ENCODE assay signal across 8 mouse cellular contexts in the genomic region with DNA sequence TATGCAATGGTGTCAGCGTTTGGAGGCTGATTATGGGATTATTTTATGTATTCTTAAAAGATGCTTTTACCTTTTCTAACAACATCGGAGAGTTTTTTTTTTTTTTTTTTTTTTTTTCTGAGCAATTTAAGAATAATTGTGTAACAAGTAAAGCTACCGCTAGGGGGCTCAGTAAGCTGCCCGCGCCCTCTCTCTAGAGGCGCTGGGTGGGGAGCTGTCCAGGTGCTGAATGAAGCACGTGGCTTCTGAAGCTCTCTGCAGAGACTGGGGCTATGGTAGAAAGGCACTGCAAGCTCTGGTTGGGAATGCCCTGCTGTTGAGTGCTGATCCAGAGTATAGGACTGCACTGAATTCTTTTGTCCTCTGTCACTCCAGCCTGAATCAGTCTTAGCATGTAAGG. TPM values are rescaled to one million over a fixed set of nuclear protein-coding genes. Genes with fewer than 3 reads are reported as not detected.
DNase-seq lines count a peak whose midpoint lies in the region; ATAC-seq and TF ChIP-seq lines count a peak whose summit lies in the region.

No protein-coding gene starts in this region.

- CTCF ChIA-PET in Patski (lab: Charles Lee) = interaction anchor here (0.7 to 2.6 kb wide), 12 partner anchors 9 to 460 kb away, joined by 3 to 32 read pairs (median 5); no protein-coding TSS in a partner anchor

- no peak overlapping the region for H3K4me3 ChIP-seq in liver, embryonic 11.5 days (ENCODE audit: low read depth, low read length)

- no peaks in the 10 kb centered on the region for H3K9me3 ChIP-seq in liver, embryonic 11.5 days (ENCODE audit: control insufficient read depth, low read length)

- no peaks in the 10 kb centered on the region for H3K36me3 ChIP-seq in liver, embryonic 11.5 days (ENCODE audit: control insufficient read depth, insufficient read depth, low read length)

- no peaks in the 10 kb centered on the region for H3K4me1 ChIP-seq in liver, embryonic 11.5 days (replicated peaks; ENCODE audit: control insufficient read depth, insufficient read depth, low read length)

- DNase-seq in 3134 (ENCODE audit: extremely low read depth, insufficient read length, low spot score) = peak; percentile 50
- DNase-seq in Patski (ENCODE audit: low read depth, low spot score) = peak; percentile 28
- DNase-seq in cerebellum, postnatal 10 days = peak; percentile 82 to 86
- peak; percentile 39 for DNase-seq in gastrocnemius, postnatal 25 days
- peak; percentile 70 to 82 for DNase-seq in kidney, adult 8-10 months
- peak; percentile 67 for DNase-seq in liver, embryonic 11.5 days (ENCODE audit: low spot score)
- DNase-seq in ovary, postnatal 14 days (ENCODE audit: low spot score) = peak; percentile 83
- DNase-seq in thymus, postnatal 14 days = peak; percentile 86

- POLR2A ChIA-PET in Patski (lab: Charles Lee) = interaction anchor here (0.6 to 0.7 kb wide), 2 partner anchors 26 to 633 kb away, joined by 4 read pairs; no protein-coding TSS in a partner anchor

- H3K27me3 ChIP-seq in Patski = peaks cover 7% of the 10 kb centered on the region
- H3K27me3 ChIP-seq in liver, embryonic 11.5 days (replicated peaks; ENCODE audit: control insufficient read depth, insufficient read depth, low read length) = no peaks in the 10 kb centered on the region

- 7% methylated on average over 7 of the region's 7 CpGs for WGBS in liver, embryonic 11.5 days

- no peak overlapping the region for H3K9ac ChIP-seq in liver, embryonic 11.5 days (ENCODE audit: low read depth, low read length)

- H3K4me2 ChIP-seq in liver, embryonic 11.5 days = no peak overlapping the region

- in situ Hi-C loops in Patski (cut with MboI; ENCODE audit: low pct_unique_long_range_greater_than_20kb) = no loop called here

- no peak overlapping the region for H3K27ac ChIP-seq in liver, embryonic 11.5 days (ENCODE audit: low read depth, low read length)

- peak; percentile 73 for ATAC-seq in Patski
- ATAC-seq in liver, embryonic 11.5 days (replicated peaks; ENCODE audit: low FRiP score) = peak; percentile 62

- TF ChIP-seq CTCF in Patski (IDR thresholded peaks at IDR 0.05) = peak; percentile 82

RNA-seq across cellular contexts. Expression of a gene that starts 26.0 kb away (rescaled TPM):
- polyA plus RNA-seq in Patski (2021) = 2.5 TPM
- total RNA-seq in gastrocnemius, postnatal 25 days (2021) = under 1 TPM; 0.56 to 0.87 TPM
- polyA plus RNA-seq in liver, embryonic 11.5 days (2014; fragmentation: Nextera tagmentation; extraction: Ambion mirVana) = 1.6 and 2.0 TPM in 2 replicates

Comparison
In these comparisons a context has a peak if more than half of its experiments do, and no peak if none do; other contexts are left out.
1. DNase-seq: peak in every context shown above with its lines; median percentile 86 in thymus, postnatal 14 days; 84 in cerebellum, postnatal 10 days; 83 in ovary, postnatal 14 days; 76 in kidney, adult 8-10 months; 67 in liver, embryonic 11.5 days; 50 in 3134; 39 in gastrocnemius, postnatal 25 days; 28 in Patski.